ENCODE assay signal across 25 mouse cellular contexts in genomic region chr2:70998771-70999170, GRCm38 (mm10). TPM values are rescaled to one million over a fixed set of nuclear protein-coding genes. Genes with fewer than 3 reads are reported as not detected.
DNase-seq lines count a peak whose midpoint lies in the region; ATAC-seq and TF ChIP-seq lines count a peak whose summit lies in the region.
"Had no signal": no experiment of that assay in that cellular context is flagged by ENCODE, and none has a peak within 500 bp of the region (broad histone marks: within the 10 kb centered on the region; RNA-seq: fewer than 3 reads in every experiment).

No protein-coding gene starts in this region.

- H3K9me3 ChIP-seq in liver, postnatal 0 days (ENCODE audit: low read length) = no peaks in the 10 kb centered on the region
- no peaks in the 10 kb centered on the region for H3K9me3 ChIP-seq in liver, embryonic 13.5 days (replicated peaks)
- H3K9me3 ChIP-seq: embryonic facial prominence, embryonic 15.5 days; forebrain, embryonic 15.5 days; G1E; heart, embryonic 10.5 days; hindbrain, embryonic 12.5 days had no signal

- no peak overlapping the region for H3K27ac ChIP-seq in liver, postnatal 0 days (ENCODE audit: low read depth)
- no peak overlapping the region for H3K27ac ChIP-seq in liver, embryonic 13.5 days
- H3K27ac ChIP-seq: embryonic facial prominence, embryonic 15.5 days; forebrain, embryonic 15.5 days; heart, embryonic 10.5 days; hindbrain, embryonic 12.5 days; hindbrain, postnatal 0 days had no signal

- intact Hi-C loops in left cerebral cortex, postnatal 14 days (cut with DNase I) = no loop called here

- no peaks in the 10 kb centered on the region for H3K4me1 ChIP-seq in liver, postnatal 0 days (ENCODE audit: insufficient read depth)
- H3K4me1 ChIP-seq in liver, embryonic 13.5 days (replicated peaks) = peaks cover 38% of the 10 kb centered on the region
- H3K4me1 ChIP-seq: embryonic facial prominence, embryonic 15.5 days; forebrain, embryonic 15.5 days; hindbrain, embryonic 12.5 days had no signal

- ATAC-seq in liver, postnatal 0 days = no peak
- ATAC-seq in liver, embryonic 13.5 days (ENCODE audit: low read depth) = peak; percentile 86
- ATAC-seq in megakaryocyte progenitor cell, adult 5-6 weeks (replicated peaks; ENCODE audit: poor library complexity) = peak; percentile 52
- ATAC-seq: CD4-positive, CD25-positive, alpha-beta regulatory T cell, adult 4 months; forebrain, embryonic 15.5 days; hindbrain, postnatal 0 days had no signal

- no peak overlapping the region for H3K9ac ChIP-seq in liver, postnatal 0 days (replicated peaks)
- H3K9ac ChIP-seq in liver, embryonic 13.5 days = no peak overlapping the region; the same call in 1 of the 2 replicates
- H3K9ac ChIP-seq: embryonic facial prominence, embryonic 15.5 days; forebrain, embryonic 15.5 days; hindbrain, embryonic 12.5 days had no signal

- no peak overlapping the region for H3K4me2 ChIP-seq in liver, postnatal 0 days (ENCODE audit: low read depth, low read length)
- H3K4me2 ChIP-seq in liver, embryonic 13.5 days = no peak overlapping the region
- H3K4me2 ChIP-seq: embryonic facial prominence, embryonic 15.5 days; forebrain, embryonic 15.5 days; hindbrain, embryonic 12.5 days had no signal

- 38% methylated on average over 2 of the region's 2 CpGs for WGBS in liver, postnatal 0 days (ENCODE audit: insufficient replicate concordance)
- WGBS in liver, embryonic 13.5 days (ENCODE audit: insufficient replicate concordance) = 27% methylated on average over 2 of the region's 2 CpGs

- no peak for TF ChIP-seq CTCF in liver, postnatal 0 days (IDR thresholded peaks at IDR 0.05; ENCODE audit: low read depth)

- no peaks in the 10 kb centered on the region for H3K36me3 ChIP-seq in liver, postnatal 0 days (replicated peaks; ENCODE audit: insufficient read depth, low read length)
- H3K36me3 ChIP-seq in liver, embryonic 13.5 days = no peaks in the 10 kb centered on the region
- H3K36me3 ChIP-seq: embryonic facial prominence, embryonic 15.5 days; forebrain, embryonic 15.5 days; heart, embryonic 10.5 days; hindbrain, embryonic 12.5 days had no signal

- no peak for TF ChIP-seq EP300 in liver, postnatal 0 days (IDR thresholded peaks at IDR 0.05; ENCODE audit: low read depth)

- peak; percentile 62 for DNase-seq in liver
- no peak for DNase-seq in liver, postnatal 0 days
- DNase-seq in liver, embryonic 13.5 days = peak; percentile 15
- no peak for DNase-seq in kidney, adult 9 months
- DNase-seq in left cerebral cortex, postnatal 14 days (ENCODE audit: low spot score in 2 of 2) = no peak
- DNase-seq in right cerebral cortex, postnatal 36 days (ENCODE audit: low spot score in 2 of 2) = no peak
- DNase-seq: adrenal gland, postnatal 25 days; B cell, adult 2 months; cerebellum, adult 11 months; cerebellum, adult 8-10 months; cerebellum, postnatal 14 days; embryo, embryonic 11 days; gastrocnemius, postnatal 10 days; heart, adult 18-20 months; heart, postnatal 10 days; heart, postnatal 4 days had no signal

- H3K4me3 ChIP-seq in liver, postnatal 0 days (ENCODE audit: low read depth, low read length) = no peak overlapping the region
- H3K4me3 ChIP-seq in liver, embryonic 13.5 days (replicated peaks) = no peak overlapping the region
- H3K4me3 ChIP-seq: embryonic facial prominence, embryonic 15.5 days; erythroblast, embryonic 14.5 days; forebrain, embryonic 15.5 days; heart, embryonic 10.5 days; hindbrain, embryonic 12.5 days had no signal

- no peaks in the 10 kb centered on the region for H3K27me3 ChIP-seq in liver, postnatal 0 days (ENCODE audit: insufficient read depth, low read length)
- no peaks in the 10 kb centered on the region for H3K27me3 ChIP-seq in liver, embryonic 13.5 days
- H3K27me3 ChIP-seq: embryonic facial prominence, embryonic 15.5 days; forebrain, embryonic 15.5 days; hindbrain, embryonic 12.5 days had no signal

RNA-seq across cellular contexts. Expression of gene Dcaf17, which starts 56.4 kb away (rescaled TPM):
- 10.8 and 11.8 TPM in 2 replicates for polyA plus RNA-seq in liver, postnatal 0 days (2015; fragmentation: Nextera tagmentation; extraction: Ambion mirVana)
- 18.3 and 20.2 TPM in 2 replicates for polyA plus RNA-seq in liver, embryonic 13.5 days (2015; fragmentation: Nextera tagmentation; extraction: Ambion mirVana)
- total RNA-seq in megakaryocyte progenitor cell, adult 5-6 weeks (2015) = 9.4 and 9.6 TPM in 2 replicates
- total RNA-seq in megakaryocyte progenitor cell, adult 5-6 weeks (2017) = 15.1 and 28.8 TPM in 2 replicates
- 10 to 100 TPM; 11.0 to 12.1 TPM for total RNA-seq in left cerebral cortex, postnatal 14 days (2021)

RNA-seq across cellular contexts. Expression of gene Mettl8, which starts 56.6 kb away (rescaled TPM):
- 3.8 and 4.0 TPM in 2 replicates for polyA plus RNA-seq in liver, postnatal 0 days (2015; fragmentation: Nextera tagmentation; extraction: Ambion mirVana)
- 10.0 and 12.7 TPM in 2 replicates for polyA plus RNA-seq in liver, embryonic 13.5 days (2015; fragmentation: Nextera tagmentation; extraction: Ambion mirVana)
- 26.8 and 37.1 TPM in 2 replicates for total RNA-seq in megakaryocyte progenitor cell, adult 5-6 weeks (2015)
- 17.5 and 27.8 TPM in 2 replicates for total RNA-seq in megakaryocyte progenitor cell, adult 5-6 weeks (2017)
- 10 to 100 TPM; 12.5 to 12.7 TPM for total RNA-seq in left cerebral cortex, postnatal 14 days (2021)

Comparison
In these comparisons a context has a peak if more than half of its experiments do, and no peak if none do; other contexts are left out.
1. DNase-seq: peak in liver (single experiment) and liver, embryonic 13.5 days (single experiment); none in liver, postnatal 0 days (single experiment), kidney, adult 9 months (single experiment), left cerebral cortex, postnatal 14 days (0 of 2) and right cerebral cortex, postnatal 36 days (0 of 2).